Mouse (Mus musculus) monocyte, adult 5-6 weeks (primary cell): ENCODE data around the gene Gm13288. TPM values are rescaled to one million over a fixed set of nuclear protein-coding genes. Genes with fewer than 3 reads are reported as not detected.

ENCODE experiments used
- total RNA-seq: library from RNA; stranded (forward); fragments of 200-1000, 200-491, 200-594 nt; gene quantifications from 3 replicates; pipeline ENCODE4 v1.2.3, GENCODE M21; 2017

Gene Gm13288
- total RNA-seq, 1 experiment from 2014 or later = not detected

Other genes with a start within 250 kb of the Gm13288 start
- not detected in 3 replicates for gene Ifna15, start 247.3 kb upstream of the Gm13288 start, total RNA-seq
- gene Ifna14, start 233.7 kb upstream of the Gm13288 start, total RNA-seq = not detected in 3 replicates
- gene Ifna9, start 213.1 kb upstream of the Gm13288 start, total RNA-seq = not detected in 3 replicates
- gene Ifna12, start 202.2 kb upstream of the Gm13288 start, total RNA-seq = not detected in 3 replicates
- gene C87499, start 171.1 kb upstream of the Gm13288 start, total RNA-seq = not detected in 3 replicates
- gene Ifna13, start 161.1 kb upstream of the Gm13288 start, total RNA-seq = not detected in 3 replicates
- gene Ifna16, start 128.6 kb upstream of the Gm13288 start, total RNA-seq = not detected in 3 replicates
- not detected in 3 replicates for gene Ifna2, start 121.6 kb upstream of the Gm13288 start, total RNA-seq
- gene Ifnab, start 114.2 kb upstream of the Gm13288 start, total RNA-seq = 0.43 TPM in 1 of 3 replicates, not detected in the others
- 0.49 to 2.0 TPM in 2 of 3 replicates, not detected in the other for gene Gm26566, start 83.7 kb upstream of the Gm13288 start, total RNA-seq
- 43.5 to 56.6 TPM (median 49.0 TPM) in 3 replicates for gene Klhl9, start 83.1 kb upstream of the Gm13288 start, total RNA-seq
- gene Gm13271, start 50.7 kb upstream of the Gm13288 start, total RNA-seq = not detected in 3 replicates
- gene Gm13283, start 45.4 kb upstream of the Gm13288 start, total RNA-seq = not detected in 3 replicates
- not detected in 3 replicates for gene Gm13290, start 31.7 kb upstream of the Gm13288 start, total RNA-seq
- gene Gm13289, start 28.6 kb upstream of the Gm13288 start, total RNA-seq = not detected in 3 replicates
- not detected in 3 replicates for gene Gm13272, start 25.7 kb upstream of the Gm13288 start, total RNA-seq
- gene Ifnz, start 23.4 kb upstream of the Gm13288 start, total RNA-seq = not detected in 3 replicates
- not detected in 3 replicates for gene Gm13276, start 19.8 kb upstream of the Gm13288 start, total RNA-seq
- not detected in 3 replicates for gene Gm13277, start 16.9 kb upstream of the Gm13288 start, total RNA-seq
- not detected in 3 replicates for gene Gm13278, start 14.0 kb upstream of the Gm13288 start, total RNA-seq
- not detected in 3 replicates for gene Gm13275, start 11.0 kb upstream of the Gm13288 start, total RNA-seq
- gene Gm13279, start 8.1 kb upstream of the Gm13288 start, total RNA-seq = not detected in 3 replicates
- not detected in 3 replicates for gene Gm13285, start 5.9 kb upstream of the Gm13288 start, total RNA-seq
- gene Gm13287, start 2.3 kb upstream of the Gm13288 start, total RNA-seq = not detected in 3 replicates
- not detected in 3 replicates for gene Ifna7, start 10.7 kb downstream of the Gm13288 start, total RNA-seq
- gene Ifna11, start 14.4 kb downstream of the Gm13288 start, total RNA-seq = not detected in 3 replicates
- not detected in 3 replicates for gene Ifna6, start 21.9 kb downstream of the Gm13288 start, total RNA-seq
- gene Ifna5, start 30.0 kb downstream of the Gm13288 start, total RNA-seq = not detected in 3 replicates
- gene Ifna4, start 36.3 kb downstream of the Gm13288 start, total RNA-seq = not detected in 3 replicates
- not detected in 3 replicates for gene Ifna1, start 44.6 kb downstream of the Gm13288 start, total RNA-seq
- gene Ifne, start 74.7 kb downstream of the Gm13288 start, total RNA-seq = not detected in 3 replicates